Mouse (Mus musculus): ENCODE data around the gene Ttc21b.

GRCm38 (mm10) chr2:66190157-66190556, 66.3 kb downstream of the Ttc21b start:
- TF ChIP-seq CTCF (IDR thresholded peaks at IDR 0.05; ENCODE audit: extremely low read depth, insufficient read depth, insufficient read length, insufficient replicate concordance), result no peak
- no peak for TF ChIP-seq POLR2A (IDR thresholded peaks at IDR 0.05; ENCODE audit: low read depth, low read length)
